Mouse (Mus musculus): ENCODE measurements at regions not wholly inside any gene's neighbourhood (a gene's known extent, or its start where the extent isn't known, plus 50 kb on each side); places are given as distances from the start of the nearest gene placed in this dataset.

GRCm38 (mm10) chr15:62181454-62181910, 1258.7 kb upstream of the A1bg start (continued):
- TF ChIP-seq SIN3A (IDR thresholded peaks at IDR 0.05; ENCODE audit: low read length) (peak; percentile 93; the same call in 1 of the 2 replicates), SMC3 (IDR thresholded peaks at IDR 0.05; ENCODE audit: low read depth, low read length) (peak; percentile 37; the same call in 1 of the 2 replicates), JUN (IDR thresholded peaks at IDR 0.05; ENCODE audit: insufficient read depth, low read depth, low read length) (peak; percentile 88), ZMIZ1 (IDR thresholded peaks at IDR 0.05; ENCODE audit: low read depth, low read length) (peak; percentile 71), POLR2A (IDR thresholded peaks at IDR 0.05; ENCODE audit: low read depth, low read length) (peak; percentile 66), ZKSCAN1 (IDR thresholded peaks at IDR 0.05; ENCODE audit: borderline replicate concordance, low read depth, low read length) (no peak), ZNF384 (IDR thresholded peaks at IDR 0.05; ENCODE audit: low read depth, low read length) (no peak; the same call in 1 of the 2 replicates), CTCF (conservative IDR thresholded peaks at IDR 0.05 in 1 of 2, IDR thresholded peaks at IDR 0.05 in 1 of 2; ENCODE audit: low read depth in 2 of 2, low read length in 2 of 2) (no peak), EP300 (IDR thresholded peaks at IDR 0.05; ENCODE audit: low read length) (peak; percentile 99), E2F4 (IDR thresholded peaks at IDR 0.05; ENCODE audit: insufficient replicate concordance, low read depth, low read length) (peak; percentile 52; the same call in 1 of the 2 replicates), RCOR1 (conservative IDR thresholded peaks at IDR 0.05; ENCODE audit: low read depth, low read length) (peak; percentile 32), UBTF (IDR thresholded peaks at IDR 0.05; ENCODE audit: low read depth, low read length) (no peak), HCFC1 (IDR thresholded peaks at IDR 0.05; ENCODE audit: low read depth, low read length) (peak; percentile 35), JUND (conservative IDR thresholded peaks at IDR 0.05; ENCODE audit: low read depth, low read length) (peak; percentile 82), MAFK (IDR thresholded peaks at IDR 0.05; ENCODE audit: insufficient replicate concordance, low read length) (peak; percentile 74; the same call in 1 of the 2 replicates)

- DNase-seq (ENCODE audit: extremely low read depth): no peak
- H3K9ac ChIP-seq (ENCODE audit: insufficient read depth, low read depth): peak overlapping the region; percentile 8; the same call in 1 of the 2 replicates
- dilution Hi-C loops (cut with MboI; ENCODE audit: extremely low pct_ligation_motif_present, extremely low pct_unique_long_range_greater_than_20kb, low sequenced_read_pairs): no loop called here
- H3K9me3 ChIP-seq (replicated peaks; ENCODE audit: low read length): no peaks in the 10 kb centered on the region
- H3K4me1 ChIP-seq (ENCODE audit: control insufficient read depth in 1 of 2, insufficient read depth in 2 of 2): peaks cover 63 to 95% of the 10 kb centered on the region in 2 experiments
- peaks cover 46 to 83% of the 10 kb centered on the region in 2 experiments for H3K36me3 ChIP-seq (replicated peaks in 1 of 2; ENCODE audit: control insufficient read depth in 1 of 2, insufficient read depth in 1 of 2, low read length in 1 of 2)
- in situ Hi-C loops (cut with MboI; ENCODE audit: low pct_ligation_motif_present, low pct_unique_long_range_greater_than_20kb, low sequenced_read_pairs): no loop called here
- H3K4me3 ChIP-seq (replicated peaks in 1 of 3; ENCODE audit: low read depth in 2 of 3, low read length in 2 of 3, poor library complexity in 1 of 3): peak overlapping the region in 1 of 3 experiments; percentile 3
- H3K4me2 ChIP-seq (ENCODE audit: insufficient read depth, low read depth, poor library complexity, severe bottlenecking): peak overlapping the region; percentile 73
- H3K79me2 ChIP-seq (replicated peaks; ENCODE audit: control insufficient read depth, extremely low read depth, insufficient read depth, poor library complexity, severe bottlenecking): peaks cover 72% of the 10 kb centered on the region
- H3K27ac ChIP-seq (ENCODE audit: insufficient read depth, low read depth): peak overlapping the region; percentile 99
- H3K27me3 ChIP-seq (replicated peaks): no peaks in the 10 kb centered on the region
- no peak; the same call in 1 of the 2 replicates for TF ChIP-seq SMC3 (IDR thresholded peaks at IDR 0.05; ENCODE audit: low read depth, low read length)
- no peak for TF ChIP-seq SIN3A (IDR thresholded peaks at IDR 0.05; ENCODE audit: low read length)
- TF ChIP-seq GABPA (IDR thresholded peaks at IDR 0.05; ENCODE audit: insufficient replicate concordance, low read depth, low read length): no peak
- TF ChIP-seq USF2 (conservative IDR thresholded peaks at IDR 0.05; ENCODE audit: low read depth, low read length): no peak
- no peak for TF ChIP-seq PAX5 (IDR thresholded peaks at IDR 0.05; ENCODE audit: low read length)
- no peak for TF ChIP-seq NELFE (IDR thresholded peaks at IDR 0.05; ENCODE audit: low read depth, low read length)
- no peak for TF ChIP-seq ETS1 (conservative IDR thresholded peaks at IDR 0.05; ENCODE audit: low read depth, low read length)
- peak; percentile 12; the same call in 1 of the 2 replicates for TF ChIP-seq POLR2A (IDR thresholded peaks at IDR 0.05; ENCODE audit: low read depth, low read length)
- TF ChIP-seq MEF2A (IDR thresholded peaks at IDR 0.05; ENCODE audit: borderline replicate concordance, low read depth, low read length): peak; percentile 27; the same call in 1 of the 2 replicates
- TF ChIP-seq ZNF384 (IDR thresholded peaks at IDR 0.05; ENCODE audit: low read depth, low read length): no peak
- no peak for TF ChIP-seq JUND (conservative IDR thresholded peaks at IDR 0.05; ENCODE audit: low read depth, low read length)
- TF ChIP-seq EP300 (IDR thresholded peaks at IDR 0.05; ENCODE audit: low read length): no peak
- TF ChIP-seq CHD1 (IDR thresholded peaks at IDR 0.05; ENCODE audit: low read depth, low read length): peak; percentile 82; the same call in 1 of the 2 replicates
- TF ChIP-seq USF1 (IDR thresholded peaks at IDR 0.05; ENCODE audit: low read depth, low read length): no peak
- no peak for TF ChIP-seq JUN (IDR thresholded peaks at IDR 0.05; ENCODE audit: insufficient read depth, low read depth, low read length)
- no peak for TF ChIP-seq HCFC1 (IDR thresholded peaks at IDR 0.05; ENCODE audit: low read depth, low read length)
- no peak; the same call in 1 of the 2 replicates for TF ChIP-seq CHD2 (IDR thresholded peaks at IDR 0.05; ENCODE audit: low read length)
- TF ChIP-seq IRF4 (IDR thresholded peaks at IDR 0.05; ENCODE audit: low read depth, low read length): no peak
- TF ChIP-seq MXI1 (IDR thresholded peaks at IDR 0.05; ENCODE audit: low read depth, low read length): peak; percentile 21; the same call in 1 of the 2 replicates
- no peak for TF ChIP-seq E2F4 (IDR thresholded peaks at IDR 0.05; ENCODE audit: insufficient replicate concordance, low read depth, low read length)
- TF ChIP-seq UBTF (IDR thresholded peaks at IDR 0.05; ENCODE audit: low read depth, low read length): no peak
- TF ChIP-seq ZMIZ1 (IDR thresholded peaks at IDR 0.05; ENCODE audit: low read depth, low read length): 0 out of 2 replicates have a peak, but pooled peaks have one; percentile 57
- TF ChIP-seq KAT2A (IDR thresholded peaks at IDR 0.05; ENCODE audit: insufficient replicate concordance, low read length): 0 out of 2 replicates have a peak, but pooled peaks have one; percentile 12
- TF ChIP-seq RAD21 (IDR thresholded peaks at IDR 0.05; ENCODE audit: low read depth, low read length): no peak
- no peak for TF ChIP-seq NRF1 (IDR thresholded peaks at IDR 0.05; ENCODE audit: low read depth, low read length)
Observed at GRCm38 (mm10) chr15:62180718-62181117, 1257.9 kb upstream of the A1bg start.
